Mouse (Mus musculus) B cell, adult 2 months (primary cell): ENCODE results near the gene Ghitm.

Experiments used
- DNase-seq, 2 experiments: peaks; one replicate each; pipeline ENCODE4 v3.0.0; 2022

Ghitm gene

GRCm38 (mm10) chr14:37102484-37102883 is 32.6 kb downstream of the Ghitm start:
- DNase-seq = no peak

GRCm38 (mm10) chr14:37101531-37101930 is 33.5 kb downstream of the Ghitm start:
- DNase-seq = no peak

- DNase-seq = no peak
These were observed 37.0 kb downstream of the Ghitm start, which contains the start of gene Cdhr1 for GRCm38 (mm10) chr14:37097956-37098530. Gene Cdhr1, minus strand, starts transcription at chr14:37098347.

- DNase-seq = no peak
These were observed 39.5 kb downstream of the Ghitm start for GRCm38 (mm10) chr14:37095556-37095955.

GRCm38 (mm10) chr14:37094436-37094835 is 40.6 kb downstream of the Ghitm start:
- no peak for DNase-seq

GRCm38 (mm10) chr14:37083755-37084154 is 51.3 kb downstream of the Ghitm start:
- DNase-seq = no peak

GRCm38 (mm10) chr14:37080724-37081123 is 54.3 kb downstream of the Ghitm start:
- no peak for DNase-seq
